Mouse (Mus musculus) heart, embryonic 14.5 days (tissue): Measurements from ENCODE around the gene Efna5. TPM values are rescaled to one million over a fixed set of nuclear protein-coding genes. Genes with fewer than 3 reads are reported as not detected.

ENCODE experiments used
- ATAC-seq: fragments of 200-750 bp; cut with Nextera tagmentation; 2 replicates; pipeline ENCODE4 v1.8.0; 2017; ENCODE audit warnings: low read depth, moderate TSS enrichment; ENCODE audit not compliant: insufficient number of reproducible peaks, insufficient read depth, low FRiP score
- H3K27ac ChIP-seq, 2 experiments: fragments of 200-500 bp in 1 of 2; fragments of 300-500 bp in 1 of 2; sonication (generic) in 1 of 2; replicated peaks in 1 of 2; 2 replicates each; pipeline ENCODE4 v1.5.1; 2012 to 2014; ENCODE audit warnings: low read depth in 2 of 2, low read length in 2 of 2, control low read depth in 1 of 2, mild to moderate bottlenecking in 1 of 2, mixed read lengths in 1 of 2; ENCODE audit not compliant: control insufficient read depth in 1 of 2, insufficient read depth in 1 of 2
- H3K27me3 ChIP-seq: fragments of 300-500 bp; sonication (generic); 2 replicates; pipeline ENCODE4 v1.6.1; 2014; ENCODE audit warnings: mild to moderate bottlenecking, low read length, control low read depth; ENCODE audit not compliant: control insufficient read depth, insufficient read depth
- H3K36me3 ChIP-seq: fragments of 300-500 bp; sonication (generic); 2 replicates; pipeline ENCODE4 v1.6.1; 2014; ENCODE audit warnings: mild to moderate bottlenecking, control low read depth, low read length, mixed read lengths; ENCODE audit not compliant: control insufficient read depth, insufficient read depth
- H3K4me1 ChIP-seq, 2 experiments: fragments of 200-500 bp in 1 of 2; fragments of 300-500 bp in 1 of 2; sonication (generic) in 1 of 2; 2 replicates each; pipeline ENCODE4 v1.6.1; 2012 to 2014; ENCODE audit warnings: low read length in 2 of 2, control low read depth in 1 of 2, mixed read lengths in 1 of 2; ENCODE audit not compliant: control insufficient read depth in 2 of 2, insufficient read depth in 2 of 2
- H3K4me2 ChIP-seq: fragments of 300-500 bp; sonication (generic); 2 replicates; pipeline ENCODE4 v1.6.1; 2014; ENCODE audit warnings: mild to moderate bottlenecking, low read length
- H3K4me3 ChIP-seq, 2 experiments: fragments of 200-500 bp in 1 of 2; fragments of 300-500 bp in 1 of 2; sonication (generic) in 1 of 2; 2 replicates each; pipeline ENCODE4 v1.5.1; 2012 to 2014; ENCODE audit warnings: low read length in 2 of 2, mild to moderate bottlenecking in 2 of 2, control low read depth in 1 of 2, low read depth in 1 of 2, moderate library complexity in 1 of 2; ENCODE audit not compliant: control insufficient read depth in 1 of 2, insufficient read depth in 1 of 2
- H3K9ac ChIP-seq: fragments of 300-500 bp; sonication (generic); 2 replicates; pipeline ENCODE4 v1.6.1; 2014; ENCODE audit warnings: mild to moderate bottlenecking, low read length
- H3K9me3 ChIP-seq: fragments of 300-500 bp; sonication (generic); 2 replicates; pipeline ENCODE4 v1.6.1; 2016; ENCODE audit warnings: low read length, control low read depth; ENCODE audit not compliant: control insufficient read depth
- WGBS: fragments of 180-500 bp; shearing (Covaris S2); extraction: QIAGEN DNeasy Blood & Tissue Kit; methylation state at CpG from one replicate; pipeline ENCODE4 v1.1.7; 2014; 5-methylcytosine and 5-hydroxymethylcytosine counted together
- polyA plus RNA-seq: library from polyadenylated mRNA; unstranded; fragments of >200 nt; fragmentation: Nextera tagmentation; extraction: Ambion mirVana; gene quantifications from 2 replicates; pipeline ENCODE4 v1.2.1, GENCODE M21; 2014

The Efna5 gene
- polyA plus RNA-seq, 1 experiment from 2014 or later, result 26.4 TPM

- Histone ChIP-seq H3K4me1 (peaks cover 4 to 9% of the 10 kb centered on the region in 2 experiments), H3K4me3 (no peak overlapping the region), H3K27ac (no peak overlapping the region), H3K4me2 (no peak overlapping the region), H3K36me3 (no peaks in the 10 kb centered on the region), H3K27me3 (no peaks in the 10 kb centered on the region), H3K9ac (no peak overlapping the region), H3K9me3 (no peaks in the 10 kb centered on the region)
- ATAC-seq, result no peak
- WGBS, result 66% methylated on average over 10 of the region's 10 CpGs
These were observed 103.1 kb downstream of the Efna5 start for GRCm38 (mm10) chr17:62777858-62778564.

DNA sequence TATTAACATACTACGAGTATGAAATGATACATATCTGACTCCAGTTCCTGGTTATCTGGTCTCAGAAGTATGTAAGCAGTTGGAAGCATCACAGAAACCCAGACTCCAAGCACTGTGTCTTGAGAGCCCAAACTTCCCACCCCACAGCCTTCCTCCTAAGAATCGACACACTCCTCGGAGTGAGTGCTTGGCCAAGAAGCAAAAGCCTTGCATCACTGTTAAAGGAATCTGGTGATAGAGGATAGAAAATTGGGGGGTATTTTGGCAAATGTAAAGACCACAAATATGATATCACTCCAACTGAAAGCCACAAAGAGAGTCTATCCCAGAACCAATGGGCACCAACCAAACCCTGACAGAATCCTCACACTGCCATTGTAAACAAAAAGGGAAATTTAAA lies 104.4 kb downstream of the Efna5 start:
- H3K4me1 ChIP-seq, result peaks cover 0 to 8% of the 10 kb centered on the region in 2 experiments; a peak in 2 of 4 replicates
- no peak overlapping the region for H3K4me3 ChIP-seq
- H3K27me3 ChIP-seq, result no peaks in the 10 kb centered on the region
- H3K9ac ChIP-seq, result no peak overlapping the region
- no peak overlapping the region for H3K27ac ChIP-seq
- no peak overlapping the region for H3K4me2 ChIP-seq
- H3K9me3 ChIP-seq, result no peaks in the 10 kb centered on the region
- WGBS, result 67% methylated on average over 3 of the region's 3 CpGs
- ATAC-seq, result no peak
- H3K36me3 ChIP-seq, result no peaks in the 10 kb centered on the region

DNA sequence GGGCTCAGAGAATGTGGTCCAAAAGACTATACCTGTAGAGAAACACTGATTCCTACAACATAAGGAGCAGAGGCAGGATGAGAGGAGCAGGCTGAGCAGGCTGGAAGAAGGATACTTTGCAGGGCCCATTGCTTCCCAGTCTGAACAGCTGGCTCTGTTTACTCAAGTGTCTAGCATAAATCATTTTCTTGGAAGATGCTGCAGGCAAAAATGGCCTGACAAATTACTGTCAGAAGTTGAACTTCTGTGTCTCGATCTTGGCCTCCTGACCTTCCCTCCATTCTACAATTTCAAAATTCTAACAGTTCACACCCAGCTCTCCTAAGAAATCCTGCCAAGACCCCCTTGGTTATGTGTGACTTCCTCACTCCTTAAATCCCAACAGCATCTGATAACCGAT lies 105.1 kb downstream of the Efna5 start:
- Histone ChIP-seq H3K4me3 (no peak overlapping the region), H3K4me2 (no peak overlapping the region), H3K9ac (no peak overlapping the region), H3K36me3 (no peaks in the 10 kb centered on the region), H3K9me3 (no peaks in the 10 kb centered on the region), H3K27ac (no peak overlapping the region), H3K4me1 (peaks cover 0 to 8% of the 10 kb centered on the region in 2 experiments; a peak in 2 of 4 replicates), H3K27me3 (no peaks in the 10 kb centered on the region)
- no peak for ATAC-seq
- 71% methylated on average over 2 of the region's 2 CpGs for WGBS

DNA sequence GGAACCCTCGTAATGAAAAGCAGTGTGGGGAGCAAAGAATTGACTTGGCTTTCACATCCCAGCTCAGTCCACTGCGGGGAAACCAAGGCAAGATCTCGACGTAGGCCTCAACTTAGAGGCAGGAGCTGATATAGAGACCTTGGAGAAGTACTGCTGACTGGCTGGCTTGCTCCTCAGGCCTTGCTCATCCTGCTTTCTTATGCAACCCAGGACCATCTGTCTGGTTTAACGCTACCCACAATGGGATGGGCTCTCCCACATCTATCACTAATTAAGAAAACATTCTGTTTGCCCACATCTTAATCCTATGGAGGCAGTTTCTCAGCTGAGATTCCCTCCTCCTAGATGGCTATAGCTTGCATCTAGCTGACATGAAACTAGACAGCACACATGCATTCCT lies 105.7 kb downstream of the Efna5 start:
- Histone ChIP-seq H3K9ac (no peak overlapping the region), H3K4me1 (peaks cover 0 to 8% of the 10 kb centered on the region in 2 experiments; a peak in 2 of 4 replicates), H3K27me3 (no peaks in the 10 kb centered on the region), H3K36me3 (no peaks in the 10 kb centered on the region), H3K27ac (no peak overlapping the region), H3K4me2 (no peak overlapping the region), H3K4me3 (no peak overlapping the region), H3K9me3 (no peaks in the 10 kb centered on the region)
- 89% methylated on average over 5 of the region's 5 CpGs for WGBS
- no peak for ATAC-seq

- H3K4me3 ChIP-seq, result no peak overlapping the region
- H3K9me3 ChIP-seq, result no peaks in the 10 kb centered on the region
- no peak overlapping the region for H3K9ac ChIP-seq
- no peaks in the 10 kb centered on the region for H3K27me3 ChIP-seq
- no peak overlapping the region for H3K27ac ChIP-seq
- whole genome bisulfite sequencing, result 90% methylated on average over 7 of the region's 7 CpGs
- no peaks in the 10 kb centered on the region for H3K36me3 ChIP-seq
- ATAC-seq, result no peak
- no peak overlapping the region for H3K4me2 ChIP-seq
- peaks cover 0 to 8% of the 10 kb centered on the region in 2 experiments; a peak in 2 of 4 replicates for H3K4me1 ChIP-seq
These were observed 106.4 kb downstream of the Efna5 start for GRCm38 (mm10) chr17:62774749-62775148.

- no peaks in the 10 kb centered on the region for H3K27me3 ChIP-seq
- H3K4me1 ChIP-seq, result no peaks in the 10 kb centered on the region
- 90% methylated on average over 4 of the region's 4 CpGs for WGBS
- H3K9me3 ChIP-seq, result no peaks in the 10 kb centered on the region
- H3K27ac ChIP-seq, result no peak overlapping the region
- ATAC-seq, result no peak
- H3K36me3 ChIP-seq, result no peaks in the 10 kb centered on the region
- no peak overlapping the region for H3K9ac ChIP-seq
- no peak overlapping the region for H3K4me2 ChIP-seq
- H3K4me3 ChIP-seq, result no peak overlapping the region
These were observed 114.4 kb downstream of the Efna5 start for GRCm38 (mm10) chr17:62766705-62767104.

DNA sequence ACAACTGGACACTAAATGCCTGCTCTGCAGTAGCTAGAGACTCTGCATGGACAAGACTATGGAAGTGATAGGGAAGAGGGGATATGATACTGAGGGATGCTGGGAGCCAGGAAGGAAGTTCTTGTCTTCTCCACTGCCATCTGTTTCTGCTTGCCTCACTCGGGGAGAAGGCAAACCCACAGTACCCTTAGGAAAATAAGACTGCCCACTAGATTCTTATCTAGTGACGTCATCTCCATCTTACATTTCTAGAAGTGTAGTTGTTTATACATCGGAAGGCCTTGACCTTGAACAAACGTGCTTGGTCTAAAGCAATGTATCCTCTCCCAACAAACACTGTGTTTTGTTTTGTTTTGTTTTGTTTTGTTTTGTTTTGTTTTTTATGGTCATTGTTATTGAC lies 116.0 kb downstream of the Efna5 start:
- Histone ChIP-seq H3K27ac (no peak overlapping the region), H3K9me3 (no peaks in the 10 kb centered on the region), H3K4me1 (peaks cover 0 to 7% of the 10 kb centered on the region in 2 experiments; a peak in 3 of 4 replicates), H3K36me3 (no peaks in the 10 kb centered on the region), H3K4me3 (no peak overlapping the region), H3K9ac (no peak overlapping the region), H3K27me3 (no peaks in the 10 kb centered on the region), H3K4me2 (no peak overlapping the region)
- ATAC-seq, result no peak
- 63% methylated on average over 4 of the region's 4 CpGs for WGBS

DNA sequence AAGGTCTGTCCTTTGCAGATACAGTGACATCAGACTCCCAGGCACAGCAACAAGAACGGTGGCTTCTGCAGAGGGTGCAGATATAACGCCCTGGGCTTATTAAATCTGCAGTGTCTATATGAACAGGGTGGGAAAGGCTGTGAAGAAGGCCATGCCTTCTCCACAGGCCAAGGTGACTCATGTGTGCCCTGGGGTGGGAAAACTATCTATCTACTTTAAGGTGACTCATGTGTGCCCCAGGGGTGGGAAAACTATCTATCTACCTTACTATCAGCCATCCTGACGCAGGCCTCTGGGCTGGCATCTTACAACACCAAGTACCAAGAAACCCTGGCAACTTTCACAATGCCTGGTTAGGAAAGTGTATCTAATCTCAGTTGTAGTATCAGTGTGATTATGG lies 124.2 kb downstream of the Efna5 start:
- H3K27ac ChIP-seq, result peak overlapping the region; percentile 43 to 60
- 34% methylated on average over 3 of the region's 3 CpGs for WGBS
- ATAC-seq, result no peak
- H3K9ac ChIP-seq, result no peak overlapping the region
- no peaks in the 10 kb centered on the region for H3K27me3 ChIP-seq
- no peak overlapping the region for H3K4me3 ChIP-seq
- H3K4me1 ChIP-seq, result peaks cover 9 to 41% of the 10 kb centered on the region in 2 experiments
- no peak overlapping the region for H3K4me2 ChIP-seq
- no peaks in the 10 kb centered on the region for H3K9me3 ChIP-seq
- H3K36me3 ChIP-seq, result no peaks in the 10 kb centered on the region
